Mouse (Mus musculus): ENCODE data around the gene Ifi27l2a. TPM values are rescaled to one million over a fixed set of nuclear protein-coding genes. Genes with fewer than 3 reads are reported as not detected.
A peak's percentile ranks its signal among the peaks of the same experiment; 100 is the strongest.
"Not testable (repeated sequence)": the region's sequence is repeated elsewhere in the genome, so short reads cannot be mapped to it uniquely, and the experiment has no call there.

Gene Ifi27l2a
- total and polyA plus RNA-seq, 3 experiments, result 81.1 to 262 (median 133) TPM

- Histone ChIP-seq H3K79me2 (replicated peaks; ENCODE audit: control insufficient read depth, extremely low read depth, insufficient read depth, poor library complexity, severe bottlenecking) (no peaks in the 10 kb centered on the region), H3K9me3 (replicated peaks; ENCODE audit: low read length) (peaks cover 3% of the 10 kb centered on the region), H3K4me1 (ENCODE audit: control insufficient read depth in 1 of 2, insufficient read depth in 2 of 2) (no peaks in the 10 kb centered on the region), H3K36me3 (replicated peaks in 1 of 2; ENCODE audit: control insufficient read depth in 1 of 2, insufficient read depth in 1 of 2, low read length in 1 of 2) (no peaks in the 10 kb centered on the region), H3K4me3 (replicated peaks in 1 of 3; ENCODE audit: low read depth in 2 of 3, low read length in 2 of 3, poor library complexity in 1 of 3) (no peak overlapping the region), H3K27ac (ENCODE audit: insufficient read depth, low read depth) (no peak overlapping the region), H3K9ac (ENCODE audit: insufficient read depth, low read depth) (no peak overlapping the region), H3K4me2 (ENCODE audit: insufficient read depth, low read depth, poor library complexity, severe bottlenecking) (no peak overlapping the region), H3K27me3 (replicated peaks) (peaks cover 30% of the 10 kb centered on the region)
- in situ Hi-C loops (cut with MboI; ENCODE audit: low pct_ligation_motif_present, low pct_unique_long_range_greater_than_20kb, low sequenced_read_pairs), result no loop called here
- no peak for DNase-seq (ENCODE audit: extremely low read depth)
- TF ChIP-seq IRF4 (IDR thresholded peaks at IDR 0.05; ENCODE audit: low read depth, low read length) (no peak), MAFK (IDR thresholded peaks at IDR 0.05; ENCODE audit: insufficient replicate concordance, low read length) (no peak), EP300 (IDR thresholded peaks at IDR 0.05; ENCODE audit: low read length) (no peak), MEF2A (IDR thresholded peaks at IDR 0.05; ENCODE audit: borderline replicate concordance, low read depth, low read length) (no peak)
- dilution Hi-C loops (cut with MboI; ENCODE audit: extremely low pct_ligation_motif_present, extremely low pct_unique_long_range_greater_than_20kb, low sequenced_read_pairs), result no loop called here
These were observed 9.9 kb upstream of the Ifi27l2a start for GRCm38 (mm10) chr12:103453361-103453760.

- DNase-seq (ENCODE audit: extremely low read depth), result peak; percentile 67
- no peaks in the 10 kb centered on the region for H3K9me3 ChIP-seq (replicated peaks; ENCODE audit: low read length)
- H3K36me3 ChIP-seq (replicated peaks in 1 of 2; ENCODE audit: control insufficient read depth in 1 of 2, insufficient read depth in 1 of 2, low read length in 1 of 2), result peaks cover 7 to 25% of the 10 kb centered on the region in 2 experiments
- no peaks in the 10 kb centered on the region for H3K79me2 ChIP-seq (replicated peaks; ENCODE audit: control insufficient read depth, extremely low read depth, insufficient read depth, poor library complexity, severe bottlenecking)
- H3K27me3 ChIP-seq (replicated peaks), result peaks cover 5% of the 10 kb centered on the region
- peaks cover 16 to 39% of the 10 kb centered on the region in 2 experiments for H3K4me1 ChIP-seq (ENCODE audit: control insufficient read depth in 1 of 2, insufficient read depth in 2 of 2)
- peak; percentile 71 for TF ChIP-seq EP300 (IDR thresholded peaks at IDR 0.05; ENCODE audit: low read length)
- no peak for TF ChIP-seq ZMIZ1 (IDR thresholded peaks at IDR 0.05; ENCODE audit: low read depth, low read length)
- peak; percentile 67 for TF ChIP-seq JUN (IDR thresholded peaks at IDR 0.05; ENCODE audit: insufficient read depth, low read depth, low read length)
- peak; percentile 91 for TF ChIP-seq JUND (conservative IDR thresholded peaks at IDR 0.05; ENCODE audit: low read depth, low read length)
- peak; percentile 92 for TF ChIP-seq IRF4 (IDR thresholded peaks at IDR 0.05; ENCODE audit: low read depth, low read length)
- TF ChIP-seq BHLHE40 (IDR thresholded peaks at IDR 0.05; ENCODE audit: low read depth, low read length), result 0 out of 2 replicates have a peak, but pooled peaks have one; percentile 20
- H3K9ac ChIP-seq (ENCODE audit: insufficient read depth, low read depth), result no peak overlapping the region
- no peak overlapping the region for H3K27ac ChIP-seq (ENCODE audit: insufficient read depth, low read depth)
- H3K4me3 ChIP-seq (replicated peaks in 1 of 3; ENCODE audit: low read depth in 2 of 3, low read length in 2 of 3, poor library complexity in 1 of 3), result no peak overlapping the region
- dilution Hi-C loops (cut with MboI; ENCODE audit: extremely low pct_ligation_motif_present, extremely low pct_unique_long_range_greater_than_20kb, low sequenced_read_pairs), result no loop called here
- peak overlapping the region; percentile 16; the same call in 1 of the 2 replicates for H3K4me2 ChIP-seq (ENCODE audit: insufficient read depth, low read depth, poor library complexity, severe bottlenecking)
- in situ Hi-C loops (cut with MboI; ENCODE audit: low pct_ligation_motif_present, low pct_unique_long_range_greater_than_20kb, low sequenced_read_pairs), result no loop called here
These were observed 1.6 kb upstream of the Ifi27l2a start for GRCm38 (mm10) chr12:103445060-103445459.

- H3K79me2 ChIP-seq (replicated peaks; ENCODE audit: control insufficient read depth, extremely low read depth, insufficient read depth, poor library complexity, severe bottlenecking); H3K4me2 ChIP-seq (ENCODE audit: insufficient read depth, low read depth, poor library complexity, severe bottlenecking); in situ Hi-C loops (cut with MboI; ENCODE audit: low pct_ligation_motif_present, low pct_unique_long_range_greater_than_20kb, low sequenced_read_pairs); H3K9me3 ChIP-seq (replicated peaks; ENCODE audit: low read length); DNase-seq (ENCODE audit: extremely low read depth); dilution Hi-C loops (cut with MboI; ENCODE audit: extremely low pct_ligation_motif_present, extremely low pct_unique_long_range_greater_than_20kb, low sequenced_read_pairs); H3K9ac ChIP-seq (ENCODE audit: insufficient read depth, low read depth); H3K4me3 ChIP-seq (replicated peaks in 1 of 3; ENCODE audit: low read depth in 2 of 3, low read length in 2 of 3, poor library complexity in 1 of 3); H3K27ac ChIP-seq (ENCODE audit: insufficient read depth, low read depth); H3K27me3 ChIP-seq (replicated peaks): not testable (repeated sequence)
- H3K4me1 ChIP-seq (ENCODE audit: control insufficient read depth in 1 of 2, insufficient read depth in 2 of 2), result peaks cover 16 to 44% of the 10 kb centered on the region in 2 experiments
- peaks cover 14 to 33% of the 10 kb centered on the region in 2 experiments for H3K36me3 ChIP-seq (replicated peaks in 1 of 2; ENCODE audit: control insufficient read depth in 1 of 2, insufficient read depth in 1 of 2, low read length in 1 of 2)
These were observed 781 bp upstream of the Ifi27l2a start for GRCm38 (mm10) chr12:103444261-103444660.
